Mouse (Mus musculus) R1 (cell line): ENCODE data around the gene Arhgap40.
A peak's percentile ranks its signal among the peaks of the same experiment; 100 is the strongest.

ENCODE experiments used
- DNase-seq: peaks from one replicate; pipeline ENCODE4 v3.0.0-alpha.2; 2018; ENCODE audit warnings: low read depth, low spot score

Arhgap40 gene

GRCm38 (mm10) chr2:158512528-158512927, at the start of gene Arhgap40:
Gene Arhgap40 (plus strand): TSS chr2:158512796.
- no peak for DNase-seq

DNA sequence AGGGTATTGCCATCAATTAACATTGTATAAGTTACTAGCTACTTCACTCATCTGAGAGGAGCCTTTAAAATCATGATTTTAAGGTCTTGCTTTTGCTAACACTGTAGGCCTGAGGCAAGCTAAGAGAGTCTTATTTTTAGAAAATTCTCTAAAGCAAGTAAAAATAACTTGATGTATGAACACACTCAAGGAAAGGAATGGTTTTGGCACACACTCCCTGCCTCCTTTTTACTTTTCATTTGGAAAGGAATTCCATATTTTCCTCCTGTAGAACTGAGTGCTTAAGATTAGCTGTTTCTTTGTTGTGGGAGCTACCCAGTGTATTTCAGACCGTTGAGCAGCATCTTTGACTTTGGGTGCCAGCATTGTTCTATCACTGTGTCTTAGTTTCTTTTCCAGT, 38.4 kb upstream of the Arhgap40 start:
- no peak for DNase-seq

DNA sequence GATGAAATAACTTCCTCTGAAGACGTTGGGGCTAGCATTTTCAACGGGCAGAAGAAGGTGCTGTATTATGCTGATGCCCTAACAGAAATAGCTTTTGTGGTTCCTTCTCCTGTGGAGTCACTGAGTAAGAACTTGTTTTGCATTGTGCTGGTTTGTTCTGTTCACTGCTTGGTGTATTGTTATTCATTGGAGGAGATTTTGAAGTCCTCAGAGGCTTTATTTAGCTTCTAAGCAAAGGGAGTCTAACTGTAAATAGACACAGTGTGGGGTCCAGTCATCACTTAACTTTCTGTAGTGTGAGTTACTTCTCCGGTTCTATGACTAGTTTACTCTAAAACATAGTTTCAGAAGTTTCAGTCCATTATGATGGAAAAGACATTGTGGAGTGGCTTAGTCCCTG, 35.0 kb upstream of the Arhgap40 start:
- peak; percentile 69 for DNase-seq

GRCm38 (mm10) chr2:158498457-158498856, 14.1 kb upstream of the Arhgap40 start:
- DNase-seq: no peak

- DNase-seq: no peak
These were observed 10.5 kb upstream of the Arhgap40 start, which contains the start of gene Adig for GRCm38 (mm10) chr2:158501836-158502812. Gene Adig (plus strand): TSS chr2:158502612.

DNA sequence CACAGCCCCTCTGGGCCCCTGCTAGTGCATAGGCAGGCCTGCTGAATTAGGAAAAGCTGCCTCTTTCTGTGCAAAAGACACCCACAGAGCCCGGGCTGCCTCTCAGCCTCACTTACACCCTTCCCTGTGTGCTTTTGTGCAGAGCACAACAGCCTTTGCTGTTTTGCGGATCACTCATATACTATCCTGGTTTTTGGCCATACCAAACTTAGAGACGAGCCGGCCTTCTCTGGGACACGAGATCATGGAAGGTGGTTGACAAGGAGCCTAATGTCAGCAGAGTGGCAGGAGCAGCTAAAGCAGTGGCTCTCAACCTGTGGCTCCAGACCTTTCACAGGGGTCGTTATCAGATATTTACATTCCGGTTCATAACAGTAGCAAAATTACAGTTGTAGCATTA, 9.4 kb upstream of the Arhgap40 start:
- no peak for DNase-seq

DNA sequence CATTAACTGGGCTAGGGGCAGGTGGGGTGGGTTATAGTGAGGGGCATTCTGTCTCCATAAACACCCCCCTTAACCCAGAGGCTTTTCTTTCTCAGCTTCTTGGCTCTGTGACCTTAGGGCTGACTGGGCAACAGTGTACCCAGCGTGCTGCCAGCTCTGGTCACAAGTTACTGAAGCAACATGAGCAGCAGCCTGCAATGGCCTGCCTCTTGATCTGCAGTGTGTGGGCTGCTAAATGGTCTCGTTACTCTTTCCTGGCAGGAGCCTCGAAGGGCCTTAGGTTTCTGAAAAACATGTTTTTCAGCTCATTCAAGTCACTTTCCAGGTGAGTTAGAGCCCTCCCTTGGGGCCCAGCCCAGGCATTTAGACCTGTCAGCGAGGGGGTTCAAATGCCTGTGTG, 8.9 kb upstream of the Arhgap40 start:
- DNase-seq: no peak

DNA sequence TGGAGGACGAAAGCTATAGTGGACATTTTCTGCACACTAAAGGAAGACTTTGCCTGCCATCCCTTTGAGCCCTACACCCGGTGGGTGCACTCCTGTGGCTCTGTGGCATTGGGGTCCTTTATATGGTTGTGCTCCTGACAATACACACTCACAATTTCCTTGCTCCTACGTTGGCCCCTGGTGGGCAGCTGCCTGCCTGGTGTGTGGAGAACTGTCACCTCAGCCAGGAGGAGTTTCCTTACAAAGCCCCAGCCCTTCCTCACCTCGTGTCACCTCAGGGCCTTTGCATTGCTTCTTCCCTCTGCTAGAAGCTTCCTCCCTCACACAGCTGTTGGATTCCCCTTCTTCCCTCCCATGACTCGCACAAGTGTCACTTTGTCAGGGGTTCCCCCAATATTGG, 6.1 kb upstream of the Arhgap40 start:
- DNase-seq: no peak

- DNase-seq: no peak
These were observed 5.5 kb upstream of the Arhgap40 start for GRCm38 (mm10) chr2:158507046-158507445.

DNA sequence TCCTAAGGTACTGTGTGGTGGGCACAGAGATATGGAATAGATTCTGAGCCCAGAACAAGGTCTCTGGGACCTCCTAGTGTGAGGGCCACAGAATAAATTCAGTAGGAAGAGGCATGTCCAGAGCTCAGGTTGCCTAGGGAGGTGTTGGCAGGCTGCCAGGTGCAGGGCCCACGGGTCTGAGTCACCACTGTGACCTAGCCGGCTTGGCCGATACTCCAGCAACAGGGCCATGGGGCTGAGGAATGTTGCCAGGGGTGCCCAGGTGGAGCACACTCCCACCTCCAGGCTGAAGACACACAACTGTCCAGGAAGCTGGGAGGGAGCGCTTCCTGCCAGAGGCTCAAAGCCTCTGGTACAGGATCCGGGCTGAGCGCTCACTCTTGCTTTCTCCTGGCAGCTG, 1.9 kb upstream of the Arhgap40 start:
- DNase-seq: peak; percentile 63

GRCm38 (mm10) chr2:158513821-158514336, 1.3 kb downstream of the Arhgap40 start:
- no peak for DNase-seq

DNA sequence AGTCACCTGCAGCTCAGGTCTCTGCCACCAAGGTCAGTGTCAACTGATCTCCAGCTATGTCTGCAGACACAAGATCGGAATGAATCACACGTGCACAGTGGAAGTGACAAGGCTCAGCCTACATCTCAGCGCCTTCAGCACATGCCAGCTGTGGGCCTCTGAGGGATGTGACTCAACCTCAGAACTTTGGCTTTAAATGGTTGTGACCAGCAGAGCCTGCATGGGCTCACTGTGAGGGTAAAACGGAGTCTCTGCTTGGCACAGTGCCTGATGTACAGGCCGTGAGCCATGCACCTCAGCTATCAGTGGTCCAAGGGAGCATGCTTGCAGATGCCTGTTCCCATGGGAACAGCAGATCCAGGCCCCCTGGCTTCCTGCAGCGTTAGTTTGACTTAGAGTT, 6.0 kb downstream of the Arhgap40 start:
- DNase-seq: no peak

- no peak for DNase-seq
These were observed 6.5 kb downstream of the Arhgap40 start for GRCm38 (mm10) chr2:158519071-158519470.

DNA sequence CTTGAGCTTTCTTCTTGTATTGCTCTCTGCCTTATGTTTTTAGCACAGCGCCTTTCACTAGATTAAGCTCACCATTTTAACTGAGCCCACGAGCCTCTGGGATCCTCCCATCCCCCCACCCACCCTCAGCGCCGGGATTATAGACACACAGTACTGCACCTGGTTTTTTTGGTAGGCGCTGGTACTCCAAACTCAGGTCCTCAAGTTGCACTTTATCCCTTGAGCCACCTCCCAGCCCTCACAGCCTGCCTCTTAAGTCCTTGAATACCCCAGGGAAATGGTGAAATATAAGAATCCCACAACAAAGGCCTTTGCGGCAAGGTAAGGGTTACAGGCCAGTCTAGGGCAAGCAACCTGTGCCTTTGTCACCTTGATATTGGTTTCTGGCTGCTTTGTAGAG, 7.2 kb downstream of the Arhgap40 start:
- DNase-seq: no peak

- no peak for DNase-seq
These were observed 10.5 kb downstream of the Arhgap40 start for GRCm38 (mm10) chr2:158523060-158523459.

DNA sequence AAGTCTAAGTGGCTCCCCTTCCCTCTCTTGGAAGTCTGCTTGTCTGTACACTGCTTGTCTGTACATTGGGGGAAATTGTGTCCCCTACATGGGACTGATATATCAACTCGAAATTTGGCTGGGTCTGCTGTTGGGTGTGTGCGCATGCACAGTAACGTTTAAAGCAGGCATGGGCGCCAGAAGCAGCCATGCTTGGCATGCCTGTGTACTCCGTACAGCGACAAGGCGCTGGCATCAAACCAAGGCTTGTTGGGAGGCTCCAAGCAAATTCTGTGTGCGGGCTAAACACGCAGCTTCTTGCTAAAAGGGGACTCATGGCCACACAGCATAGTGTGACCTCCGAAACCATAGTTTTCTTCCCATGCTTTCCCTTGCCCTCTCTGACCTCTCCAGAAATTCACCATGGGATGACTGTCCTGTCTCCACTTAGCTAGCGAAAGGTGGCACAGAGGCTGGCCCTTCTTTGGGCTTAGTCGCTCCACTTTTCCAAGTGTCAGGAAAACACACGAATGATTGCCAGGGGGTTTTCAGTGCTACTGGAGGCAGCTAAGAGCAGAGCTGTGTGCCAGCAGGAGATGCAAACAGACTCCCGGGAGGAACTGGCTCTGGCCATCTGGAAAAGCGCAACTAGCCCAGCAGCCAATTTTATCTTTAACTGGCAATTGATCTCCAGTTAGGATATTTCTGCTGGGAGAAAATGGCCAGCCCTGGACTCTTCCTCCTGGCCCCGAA, 11.7 kb downstream of the Arhgap40 start:
- DNase-seq: no peak

DNA sequence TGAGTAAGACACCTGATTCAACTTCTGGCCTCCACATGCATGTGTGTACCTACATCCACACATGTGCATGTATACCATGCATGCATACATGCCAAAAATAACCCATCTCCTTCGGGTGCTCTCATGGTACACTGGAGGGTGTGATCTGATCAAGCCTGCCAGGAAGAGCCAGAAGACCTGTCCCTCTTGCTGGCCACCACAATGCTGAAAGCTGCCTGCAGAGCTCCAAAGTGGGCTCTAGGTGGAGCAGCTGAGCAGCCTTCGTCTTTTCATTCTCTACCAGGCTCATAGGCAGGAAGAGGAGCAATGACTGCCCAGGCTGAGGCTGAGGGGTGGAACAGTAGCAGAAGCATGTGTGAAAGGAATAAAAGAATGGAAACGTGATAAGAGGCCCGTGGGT, 21.5 kb downstream of the Arhgap40 start:
- DNase-seq: peak; percentile 67

DNA sequence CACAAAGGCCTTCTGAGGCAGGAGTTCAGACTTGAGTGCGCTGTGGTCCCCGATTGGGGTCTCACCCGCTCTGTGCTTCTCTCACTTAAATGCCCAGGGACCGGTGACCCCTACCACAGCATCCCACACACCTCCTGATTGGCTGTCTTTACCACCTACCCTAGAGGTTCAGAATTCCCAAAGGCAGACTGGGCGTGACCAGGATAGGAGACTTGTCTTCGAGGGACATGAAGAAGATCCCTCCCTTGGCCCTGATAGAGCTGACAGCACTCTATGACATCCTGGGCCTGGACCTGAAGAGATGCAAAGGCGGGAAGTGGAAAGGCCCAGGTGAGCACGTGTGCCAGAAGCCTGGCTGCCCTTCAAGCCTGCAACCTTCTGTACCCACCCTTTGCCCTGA, 22.0 kb downstream of the Arhgap40 start:
- DNase-seq: no peak

- peak; percentile 73 for DNase-seq
These were observed 27.1 kb downstream of the Arhgap40 start for GRCm38 (mm10) chr2:158539433-158540305.

GRCm38 (mm10) chr2:158541286-158541685, 28.7 kb downstream of the Arhgap40 start:
- no peak for DNase-seq

- peak; percentile 68 for DNase-seq
These were observed 32.7 kb downstream of the Arhgap40 start for GRCm38 (mm10) chr2:158545266-158545665.
